In the genomic region with DNA sequence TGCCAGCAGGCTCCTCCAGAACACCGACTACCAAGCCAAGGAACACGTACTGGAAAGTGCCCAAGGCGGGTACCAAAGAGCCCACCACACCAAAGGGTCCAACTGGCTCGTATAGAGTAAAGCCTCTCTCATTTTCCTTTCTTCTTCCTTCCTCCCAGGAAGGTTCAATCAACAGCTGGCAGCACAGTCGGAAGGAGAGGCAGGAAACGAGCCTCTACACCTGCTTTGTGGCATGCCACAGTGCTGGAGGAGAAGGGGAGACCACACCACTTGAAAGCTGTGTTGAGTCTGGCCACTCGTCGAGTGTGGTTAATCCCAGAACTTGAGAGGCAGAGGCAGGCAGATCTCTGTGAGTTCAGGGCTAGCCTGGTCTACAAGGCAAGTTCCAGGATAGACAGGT, we compare ENCODE assay signal across 14 mouse cellular contexts. TPM values are rescaled to one million over a fixed set of nuclear protein-coding genes. Genes with fewer than 3 reads are reported as not detected.
A peak's percentile ranks its signal among the peaks of the same experiment; 100 is the strongest.
DNase-seq lines count a peak whose midpoint lies in the region; ATAC-seq and TF ChIP-seq lines count a peak whose summit lies in the region.
"Had no signal": no experiment of that assay in that cellular context is flagged by ENCODE, and none has a peak within 500 bp of the region (broad histone marks: within the 10 kb centered on the region; RNA-seq: fewer than 3 reads in every experiment).

No protein-coding gene starts in this region.

- H3K4me3 ChIP-seq in heart, postnatal 0 days (ENCODE audit: low read depth, low read length) = no peak overlapping the region
- H3K4me3 ChIP-seq in neural tube, embryonic 13.5 days = no peak overlapping the region
- H3K4me3 ChIP-seq in stomach, embryonic 14.5 days (ENCODE audit: low read depth, low read length) = no peak overlapping the region
- H3K4me3 ChIP-seq: forebrain, embryonic 13.5 days; hindbrain, embryonic 12.5 days; neural tube, embryonic 15.5 days had no signal

- DNase-seq in heart, postnatal 0 days (ENCODE audit: low spot score) = no peak
- no peak for DNase-seq in heart, postnatal 25 days (ENCODE audit: low spot score)
- DNase-seq in neural tube, embryonic 10.5 days (ENCODE audit: extremely low spot score, low spot score) = no peak
- peak; percentile 46 for DNase-seq in induced T-regulatory cell, adult 2 months (ENCODE audit: low read depth)
- DNase-seq in ovary, postnatal 36 days (ENCODE audit: low spot score) = no peak
- DNase-seq in frontal cortex, postnatal 14 days (ENCODE audit: low spot score in 2 of 2) = no peak

- H3K4me1 ChIP-seq in heart, postnatal 0 days (ENCODE audit: control insufficient read depth, insufficient read depth) = peaks cover 19% of the 10 kb centered on the region
- H3K4me1 ChIP-seq in neural tube, embryonic 13.5 days (replicated peaks) = peaks cover 20% of the 10 kb centered on the region
- no peaks in the 10 kb centered on the region for H3K4me1 ChIP-seq in stomach, embryonic 14.5 days (ENCODE audit: control insufficient read depth, insufficient read depth, low read length)

- no peak for TF ChIP-seq CTCF in heart, postnatal 0 days (IDR thresholded peaks at IDR 0.05; ENCODE audit: low read depth)

- WGBS in heart, postnatal 0 days = 77% methylated on average over 8 of the region's 8 CpGs
- WGBS in neural tube, embryonic 13.5 days = 85% methylated on average over 8 of the region's 8 CpGs
- 91% methylated on average over 8 of the region's 8 CpGs for WGBS in stomach, embryonic 14.5 days

- H3K9me3 ChIP-seq in heart, postnatal 0 days (replicated peaks; ENCODE audit: control insufficient read depth, low read length) = no peaks in the 10 kb centered on the region
- H3K9me3 ChIP-seq in neural tube, embryonic 13.5 days = no peaks in the 10 kb centered on the region
- H3K9me3 ChIP-seq in stomach, embryonic 14.5 days (ENCODE audit: control insufficient read depth, low read depth, low read length) = no peaks in the 10 kb centered on the region
- H3K9me3 ChIP-seq: forebrain, embryonic 13.5 days; G1E; hindbrain, embryonic 12.5 days; neural tube, embryonic 15.5 days had no signal

- H3K27ac ChIP-seq in heart, postnatal 0 days (ENCODE audit: low read depth) = peak overlapping the region; percentile 87
- peak overlapping the region; percentile 49; the same call in 1 of the 2 replicates for H3K27ac ChIP-seq in neural tube, embryonic 13.5 days (replicated peaks)
- peak overlapping the region; percentile 58; the same call in 1 of the 2 replicates for H3K27ac ChIP-seq in stomach, embryonic 14.5 days (ENCODE audit: low read length)
- H3K27ac ChIP-seq: forebrain, embryonic 13.5 days; hindbrain, embryonic 12.5 days had no signal

- no peak for TF ChIP-seq EP300 in heart, postnatal 0 days (IDR thresholded peaks at IDR 0.05; ENCODE audit: low read depth)

- no peak overlapping the region for H3K9ac ChIP-seq in heart, postnatal 0 days (replicated peaks; ENCODE audit: low read depth, low read length)
- H3K9ac ChIP-seq in neural tube, embryonic 13.5 days = no peak overlapping the region
- H3K9ac ChIP-seq in stomach, embryonic 14.5 days (replicated peaks; ENCODE audit: low read depth, low read length) = no peak overlapping the region
- H3K9ac ChIP-seq: forebrain, embryonic 13.5 days; hindbrain, embryonic 12.5 days; neural tube, embryonic 15.5 days had no signal

- intact Hi-C loops in heart, postnatal 25 days (cut with DNase I) = loop anchor here (2.0 to 5.0 kb wide), 2 partner anchors 26 to 154 kb away; no protein-coding TSS in a partner anchor

- H3K27me3 ChIP-seq in heart, postnatal 0 days (ENCODE audit: control insufficient read depth, insufficient read depth, low read length) = no peaks in the 10 kb centered on the region
- H3K27me3 ChIP-seq in neural tube, embryonic 13.5 days = no peaks in the 10 kb centered on the region
- H3K27me3 ChIP-seq in stomach, embryonic 14.5 days (ENCODE audit: control insufficient read depth, insufficient read depth, low read length) = no peaks in the 10 kb centered on the region
- H3K27me3 ChIP-seq: forebrain, embryonic 13.5 days; hindbrain, embryonic 12.5 days; neural tube, embryonic 15.5 days had no signal

- no peak overlapping the region for H3K4me2 ChIP-seq in heart, postnatal 0 days (ENCODE audit: low read depth, low read length)
- H3K4me2 ChIP-seq in neural tube, embryonic 13.5 days = no peak overlapping the region
- H3K4me2 ChIP-seq in stomach, embryonic 14.5 days (replicated peaks; ENCODE audit: low read depth, low read length) = no peak overlapping the region
- H3K4me2 ChIP-seq: forebrain, embryonic 13.5 days; hindbrain, embryonic 12.5 days; neural tube, embryonic 15.5 days had no signal

- no peak for ATAC-seq in heart, postnatal 0 days (ENCODE audit: insufficient read depth, low read depth)
- ATAC-seq in neural tube, embryonic 13.5 days (ENCODE audit: low read depth) = no peak
- no peak for ATAC-seq in stomach, embryonic 14.5 days (ENCODE audit: insufficient number of reproducible peaks, insufficient read depth, low FRiP score, low read depth)
- ATAC-seq: forebrain, embryonic 13.5 days had no signal

- no peaks in the 10 kb centered on the region for H3K36me3 ChIP-seq in heart, postnatal 0 days (replicated peaks; ENCODE audit: control insufficient read depth, insufficient read depth, low read length)
- H3K36me3 ChIP-seq in neural tube, embryonic 13.5 days = no peaks in the 10 kb centered on the region
- H3K36me3 ChIP-seq in stomach, embryonic 14.5 days (ENCODE audit: control insufficient read depth, insufficient read depth, low read length) = no peaks in the 10 kb centered on the region
- H3K36me3 ChIP-seq: G1E; hindbrain, embryonic 12.5 days; neural tube, embryonic 15.5 days had no signal

RNA-seq across cellular contexts. Expression of a gene that starts 7.5 kb away (rescaled TPM):
- total RNA-seq in heart, postnatal 0 days (2014; rRNA removed; ENCODE audit: low replicate concordance) = not detected in 2 replicates
- 0.68 and 0.71 TPM in 2 replicates for polyA plus RNA-seq in heart, postnatal 0 days (2015; fragmentation: Nextera tagmentation; extraction: Ambion mirVana)
- under 1 TPM; 0.34 to 0.36 TPM for total RNA-seq in heart, postnatal 25 days (2021)
- 0.48 and 0.71 TPM in 2 replicates for polyA plus RNA-seq in neural tube, embryonic 13.5 days (2015; fragmentation: Nextera tagmentation; extraction: Ambion mirVana)
- polyA plus RNA-seq in stomach, embryonic 14.5 days (2014; fragmentation: Nextera tagmentation; extraction: Ambion mirVana) = 0.27 and 0.88 TPM in 2 replicates
- total RNA-seq: megakaryocyte-erythroid progenitor cell, adult 5-6 weeks had no signal
- polyA plus RNA-seq: G1E; small intestine, adult 2 months had no signal
